Mouse (Mus musculus): ENCODE results near the gene St3gal5.

DNA sequence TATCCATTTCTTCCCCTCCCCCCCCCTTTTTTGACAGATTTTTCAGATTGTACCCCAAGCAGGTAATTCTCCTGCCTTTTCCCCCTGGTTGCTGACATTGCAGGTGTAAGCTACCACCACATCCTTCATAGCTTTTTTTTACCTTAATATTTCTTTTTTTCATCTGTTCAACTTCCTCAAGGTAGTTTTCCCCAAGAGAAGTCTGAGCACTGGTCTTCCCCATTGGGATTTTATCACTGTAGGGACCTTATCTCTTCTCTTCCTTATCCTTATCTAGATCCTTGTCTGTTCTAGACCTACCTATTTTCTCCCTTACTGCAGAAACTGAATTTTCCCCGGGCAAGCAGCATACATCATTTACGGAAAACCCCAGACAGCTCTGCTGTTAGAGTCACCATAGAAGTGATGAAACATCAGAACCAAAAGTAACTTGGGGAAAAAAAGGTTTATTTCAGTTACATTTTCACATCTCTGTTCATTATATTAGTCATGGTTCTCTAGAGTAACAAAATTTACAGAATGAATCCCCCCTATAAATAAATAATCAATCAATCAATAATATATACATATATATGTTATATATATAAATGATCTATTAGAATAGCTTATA lies 15.8 kb downstream of the St3gal5 start:
- TF ChIP-seq GATA1 (IDR thresholded peaks at IDR 0.05; ENCODE audit: borderline replicate concordance, low read length), result no peak
- TF ChIP-seq FLI1 (IDR thresholded peaks at IDR 0.05; ENCODE audit: low read length), result no peak

Measured in megakaryocyte, embryonic 14.5 days (primary cell).